Mouse (Mus musculus) C2C12 (cell line): ENCODE measurements around the gene Robo4.

Experiments used
- CEBPB ChIP-seq: IDR thresholded peaks from one replicate; pipeline ENCODE4 v1.6.1; 2011; ENCODE audit warnings: low read depth, mild to moderate bottlenecking, control low read depth, moderate library complexity
- CTCF ChIP-seq: IDR thresholded peaks from one replicate; pipeline ENCODE4 v1.5.1; 2011; ENCODE audit not compliant: control insufficient read depth, insufficient read depth, insufficient read length
- FOSL1 ChIP-seq: IDR thresholded peaks from one replicate; pipeline ENCODE4 v1.8.0; 2011; ENCODE audit warnings: mild to moderate bottlenecking, low read length; ENCODE audit not compliant: poor library complexity, insufficient read depth, severe bottlenecking
- MAX ChIP-seq: IDR thresholded peaks from one replicate; pipeline ENCODE4 v1.6.1; 2011; ENCODE audit warnings: mild to moderate bottlenecking, control low read depth
- MYOD1 ChIP-seq: IDR thresholded peaks from one replicate; pipeline ENCODE4 v1.6.1; 2011; ENCODE audit warnings: low read depth; ENCODE audit not compliant: control insufficient read depth, insufficient read length
- MYOG ChIP-seq: IDR thresholded peaks from one replicate; pipeline ENCODE4 v1.6.1; 2011; ENCODE audit not compliant: control insufficient read depth, insufficient read length; ENCODE audit errors: extremely low read depth
- USF1 ChIP-seq: IDR thresholded peaks from one replicate; pipeline ENCODE4 v1.6.1; 2011; ENCODE audit warnings: low read depth, mild to moderate bottlenecking, control low read depth, moderate library complexity

DNA sequence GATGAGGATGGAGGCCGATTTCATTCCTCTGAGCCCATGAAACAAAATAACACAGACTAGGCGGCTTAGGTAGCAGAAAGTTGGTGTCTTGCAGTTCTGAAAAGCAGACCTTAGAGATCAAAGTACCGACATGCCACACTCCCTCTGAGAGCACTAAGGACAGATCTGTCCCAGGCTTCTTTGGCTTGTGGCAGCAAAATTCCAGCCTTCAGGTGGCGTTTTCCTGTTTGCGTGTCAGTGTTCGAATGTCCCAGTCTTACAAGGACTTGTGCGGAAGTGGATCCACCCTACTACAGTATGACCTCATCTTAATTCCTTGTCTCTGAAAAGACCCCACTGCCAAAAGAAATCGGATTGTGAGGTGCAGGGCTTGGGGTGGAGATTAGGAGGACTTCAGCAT lies 32.8 kb upstream of the Robo4 start:
- TF ChIP-seq CTCF (no peak), USF1 (no peak), MYOD1 (no peak), MYOG (no peak), FOSL1 (no peak), MAX (no peak), CEBPB (no peak)
